ENCODE assay signal across 9 mouse cellular contexts in genomic region chr3:51660821-51661276, GRCm38 (mm10). TPM values are rescaled to one million over a fixed set of nuclear protein-coding genes. Genes with fewer than 3 reads are reported as not detected.
DNase-seq lines count a peak whose midpoint lies in the region; ATAC-seq and TF ChIP-seq lines count a peak whose summit lies in the region.
"Had no signal": no experiment of that assay in that cellular context is flagged by ENCODE, and none has a peak within 500 bp of the region (broad histone marks: within the 10 kb centered on the region; RNA-seq: fewer than 3 reads in every experiment).

No protein-coding gene starts in this region.

- TF ChIP-seq POLR2A in spleen, adult 2 months (IDR thresholded peaks at IDR 0.05; ENCODE audit: low read depth, low read length): no peak
- no peak for TF ChIP-seq POLR2A in bone marrow, adult 2 months (IDR thresholded peaks at IDR 0.05; ENCODE audit: borderline replicate concordance, control insufficient read depth, low read depth, low read length)
- TF ChIP-seq POLR2A in cerebellum, adult 2 months (IDR thresholded peaks at IDR 0.05; ENCODE audit: borderline replicate concordance, insufficient read depth, low read length): no peak

- WGBS in spleen, adult 2 months: 63% methylated on average over 3 of the region's 3 CpGs
- 61% methylated on average over 3 of the region's 3 CpGs for WGBS in bone marrow, adult 2 months
- 50% methylated on average over 3 of the region's 3 CpGs for WGBS in liver, postnatal 0 days (ENCODE audit: insufficient replicate concordance)
- 83% methylated on average over 3 of the region's 3 CpGs for WGBS in kidney, embryonic 16.5 days
- WGBS in cerebellum, adult 2 months: 93% methylated on average over 3 of the region's 3 CpGs

- peak overlapping the region; percentile 60 for H3K9ac ChIP-seq in liver, postnatal 0 days (replicated peaks)
- no peak overlapping the region for H3K9ac ChIP-seq in kidney, embryonic 16.5 days (replicated peaks; ENCODE audit: low read length)

- no peaks in the 10 kb centered on the region for H3K36me3 ChIP-seq in spleen, adult 2 months (ENCODE audit: control insufficient read depth, insufficient read depth, low read length)
- H3K36me3 ChIP-seq in liver, postnatal 0 days (replicated peaks; ENCODE audit: insufficient read depth, low read length): no peaks in the 10 kb centered on the region; the same call in 1 of the 2 replicates
- H3K36me3 ChIP-seq in kidney, embryonic 16.5 days (ENCODE audit: insufficient read depth, low read length): no peaks in the 10 kb centered on the region

- TF ChIP-seq EP300 in liver, postnatal 0 days (IDR thresholded peaks at IDR 0.05; ENCODE audit: low read depth): no peak

- no peaks in the 10 kb centered on the region for H3K27me3 ChIP-seq in spleen, adult 2 months (ENCODE audit: control insufficient read depth, insufficient read depth, low read length)
- no peaks in the 10 kb centered on the region for H3K27me3 ChIP-seq in liver, postnatal 0 days (ENCODE audit: insufficient read depth, low read length)
- H3K27me3 ChIP-seq in kidney, embryonic 16.5 days (ENCODE audit: insufficient read depth, low read length): no peaks in the 10 kb centered on the region
- H3K27me3 ChIP-seq in cerebellum, adult 2 months (ENCODE audit: control insufficient read depth, insufficient read depth, low read length): no peaks in the 10 kb centered on the region

- no peaks in the 10 kb centered on the region for H3K9me3 ChIP-seq in liver, postnatal 0 days (ENCODE audit: low read length)
- H3K9me3 ChIP-seq in kidney, embryonic 16.5 days (ENCODE audit: low read length): no peaks in the 10 kb centered on the region

- H3K4me1 ChIP-seq in spleen, adult 2 months (ENCODE audit: control insufficient read depth, insufficient read depth, insufficient read length): peaks cover 14% of the 10 kb centered on the region; the same call in 1 of the 2 replicates
- peaks cover 3% of the 10 kb centered on the region for H3K4me1 ChIP-seq in bone marrow, adult 2 months (ENCODE audit: control insufficient read depth, insufficient read depth, low read length)
- H3K4me1 ChIP-seq in liver, postnatal 0 days (ENCODE audit: insufficient read depth): peaks cover 34% of the 10 kb centered on the region
- H3K4me1 ChIP-seq in kidney, embryonic 16.5 days (ENCODE audit: insufficient read depth, low read length): no peaks in the 10 kb centered on the region
- no peaks in the 10 kb centered on the region for H3K4me1 ChIP-seq in cerebellum, adult 2 months (ENCODE audit: control insufficient read depth, insufficient read depth, low read length)

- no peak for TF ChIP-seq CTCF in spleen, adult 2 months (IDR thresholded peaks at IDR 0.05; ENCODE audit: extremely low read depth, insufficient read depth, insufficient read length, insufficient replicate concordance)
- TF ChIP-seq CTCF in bone marrow, adult 2 months (IDR thresholded peaks at IDR 0.05; ENCODE audit: control insufficient read depth, insufficient read depth, low read length): no peak
- TF ChIP-seq CTCF in liver, postnatal 0 days (IDR thresholded peaks at IDR 0.05; ENCODE audit: low read depth): no peak
- no peak for TF ChIP-seq CTCF in cerebellum, adult 2 months (IDR thresholded peaks at IDR 0.05; ENCODE audit: borderline replicate concordance, insufficient read depth, low read depth, low read length)

- H3K4me2 ChIP-seq in liver, postnatal 0 days (ENCODE audit: low read depth, low read length): peak overlapping the region; percentile 60
- no peak overlapping the region for H3K4me2 ChIP-seq in kidney, embryonic 16.5 days (replicated peaks; ENCODE audit: low read depth, low read length)

- H3K27ac ChIP-seq in spleen, adult 2 months (ENCODE audit: insufficient read depth, low read length): peak overlapping the region; percentile 73
- H3K27ac ChIP-seq in bone marrow, adult 2 months (ENCODE audit: control insufficient read depth, insufficient read depth, low read depth, low read length, poor library complexity): peak overlapping the region; percentile 79
- peak overlapping the region; percentile 76 for H3K27ac ChIP-seq in liver, postnatal 0 days (ENCODE audit: low read depth)
- H3K27ac ChIP-seq in kidney, embryonic 16.5 days (ENCODE audit: low read length): no peak overlapping the region
- no peak overlapping the region for H3K27ac ChIP-seq in cerebellum, adult 2 months (ENCODE audit: insufficient read depth, low read length)

- DNase-seq in spleen, adult 2 months (ENCODE audit: low read depth in 1 of 2, low spot score in 2 of 2): no peak
- no peak for DNase-seq in spleen, adult 18-20 months
- peak; percentile 44 for DNase-seq in liver, postnatal 0 days
- DNase-seq in yolk sac, embryonic 10.5 days (ENCODE audit: low spot score): peak; percentile 58
- DNase-seq in cerebellum, adult 2 months: no peak
- DNase-seq: embryo, embryonic 11 days; right cerebral cortex, postnatal 25 days had no signal

- ATAC-seq in liver, postnatal 0 days: peak; percentile 86
- no peak for ATAC-seq in kidney, embryonic 16.5 days (ENCODE audit: low FRiP score, low TSS enrichment)

- peak overlapping the region; percentile 55; the same call in 1 of the 2 replicates for H3K4me3 ChIP-seq in spleen, adult 2 months (ENCODE audit: extremely low read depth, insufficient read depth, insufficient read length)
- peak overlapping the region; percentile 53 for H3K4me3 ChIP-seq in bone marrow, adult 2 months (replicated peaks; ENCODE audit: control insufficient read depth, low read depth, low read length)
- peak overlapping the region; percentile 38 for H3K4me3 ChIP-seq in liver, postnatal 0 days (ENCODE audit: low read depth, low read length)
- H3K4me3 ChIP-seq in kidney, embryonic 16.5 days (ENCODE audit: low read length): no peak overlapping the region
- no peak overlapping the region for H3K4me3 ChIP-seq in cerebellum, adult 2 months (replicated peaks; ENCODE audit: insufficient read depth, low read depth, low read length)

RNA-seq across cellular contexts. Expression of gene Mgst2, which starts 0.7 kb away (rescaled TPM):
- 3.3 and 4.1 TPM in 2 replicates for polyA plus RNA-seq in spleen, adult 2 months (2012; rRNA removed)
- polyA plus RNA-seq in bone marrow, adult 2 months (2011; ENCODE audit: insufficient read depth, insufficient read length, low replicate concordance, missing spikeins): 28.6 and 134 TPM in 2 replicates
- 36.8 TPM in 2 replicates for polyA plus RNA-seq in liver, postnatal 0 days (2015; fragmentation: Nextera tagmentation; extraction: Ambion mirVana)
- 1.1 and 1.6 TPM in 2 replicates for polyA plus RNA-seq in kidney, embryonic 16.5 days (2015; fragmentation: Nextera tagmentation; extraction: Ambion mirVana)
- 0.17 and 0.34 TPM in 2 replicates for polyA plus RNA-seq in cerebellum, adult 2 months (2012; rRNA removed)

Comparison
In these comparisons a context has a peak if more than half of its experiments do, and no peak if none do; other contexts are left out.
1. DNase-seq: peak in liver, postnatal 0 days (single experiment) and yolk sac, embryonic 10.5 days (single experiment); none in spleen, adult 2 months (0 of 2), spleen, adult 18-20 months (0 of 2) and cerebellum, adult 2 months (0 of 2).
2. H3K27ac ChIP-seq: peak in spleen, adult 2 months (single experiment), bone marrow, adult 2 months (single experiment) and liver, postnatal 0 days (single experiment); none in kidney, embryonic 16.5 days (single experiment) and cerebellum, adult 2 months (single experiment).
3. H3K4me3 ChIP-seq: peak in spleen, adult 2 months (single experiment), bone marrow, adult 2 months (single experiment) and liver, postnatal 0 days (single experiment); none in kidney, embryonic 16.5 days (single experiment) and cerebellum, adult 2 months (single experiment).